ENCODE assay signal across 27 mouse cellular contexts in genomic region chr1:153953232-153953631, GRCm38 (mm10). TPM values are rescaled to one million over a fixed set of nuclear protein-coding genes. Genes with fewer than 3 reads are reported as not detected.
DNase-seq lines count a peak whose midpoint lies in the region; ATAC-seq and TF ChIP-seq lines count a peak whose summit lies in the region.
"Had no signal": no experiment of that assay in that cellular context is flagged by ENCODE, and none has a peak within 500 bp of the region (broad histone marks: within the 10 kb centered on the region; RNA-seq: fewer than 3 reads in every experiment).

No protein-coding gene starts in this region.

- no peak for TF ChIP-seq CTCF in stomach, postnatal 0 days (IDR thresholded peaks at IDR 0.05; ENCODE audit: low read depth)
- no peak for TF ChIP-seq CTCF in thymus, adult 2 months (IDR thresholded peaks at IDR 0.05; ENCODE audit: borderline replicate concordance, control insufficient read depth, extremely low read depth, insufficient read depth, low read length, poor library complexity)

- TF ChIP-seq POLR2A in thymus, adult 2 months (IDR thresholded peaks at IDR 0.05; ENCODE audit: control insufficient read depth, extremely low read depth, insufficient read depth, low read length, poor library complexity): no peak

- TF ChIP-seq EP300 in stomach, postnatal 0 days (optimal IDR thresholded peaks at IDR 0.05): no peak

- no peaks in the 10 kb centered on the region for H3K4me1 ChIP-seq in stomach, postnatal 0 days (replicated peaks; ENCODE audit: control insufficient read depth, insufficient read depth)
- no peaks in the 10 kb centered on the region for H3K4me1 ChIP-seq in thymus, adult 2 months (replicated peaks; ENCODE audit: control insufficient read depth, insufficient read depth, low read length)
- H3K4me1 ChIP-seq: hindbrain, embryonic 15.5 days; kidney, embryonic 15.5 days; lung, embryonic 15.5 days; megakaryocyte, embryonic 14.5 days; midbrain, embryonic 13.5 days had no signal

- H3K9me3 ChIP-seq in stomach, postnatal 0 days (ENCODE audit: control insufficient read depth, low read length): no peaks in the 10 kb centered on the region
- H3K9me3 ChIP-seq: embryonic facial prominence, embryonic 13.5 days; hindbrain, embryonic 15.5 days; kidney, embryonic 15.5 days; liver, embryonic 15.5 days; lung, embryonic 15.5 days; midbrain, embryonic 13.5 days had no signal

- DNase-seq in frontal cortex, postnatal 14 days (ENCODE audit: low spot score in 2 of 2): no peak
- peak; percentile 55 for DNase-seq in right cerebral cortex, adult 18-20 months
- no peak for DNase-seq in right cerebral cortex, postnatal 10 days (ENCODE audit: low spot score in 2 of 2)
- peak; percentile 21 for DNase-seq in stomach, postnatal 0 days (ENCODE audit: low spot score)
- DNase-seq in thymus, adult 2 months: no peak
- no peak for DNase-seq in kidney, postnatal 25 days
- DNase-seq: adrenal gland, postnatal 36 days; cerebellum, adult 8-10 months; cerebellum, postnatal 25 days; embryo, embryonic 11 days; gastrocnemius, postnatal 14 days; heart, adult 18-20 months; heart, postnatal 4 days; kidney, adult 18-20 months; kidney, postnatal 36 days had no signal

- no peaks in the 10 kb centered on the region for H3K36me3 ChIP-seq in stomach, postnatal 0 days (ENCODE audit: control insufficient read depth, insufficient read depth, low read length)
- H3K36me3 ChIP-seq in thymus, adult 2 months (ENCODE audit: control insufficient read depth, insufficient read depth, low read length): no peaks in the 10 kb centered on the region
- H3K36me3 ChIP-seq: embryonic facial prominence, embryonic 13.5 days; hindbrain, embryonic 15.5 days; kidney, embryonic 15.5 days; liver, embryonic 15.5 days; lung, embryonic 15.5 days; midbrain, embryonic 13.5 days had no signal

- ATAC-seq in frontal cortex, adult (ENCODE audit: low TSS enrichment): peak; percentile 84
- ATAC-seq in granulocyte monocyte progenitor cell, adult 5-6 weeks (replicated peaks; ENCODE audit: poor library complexity, severe bottlenecking): peak; percentile 81
- ATAC-seq in stomach, postnatal 0 days (ENCODE audit: low FRiP score, low TSS enrichment): no peak; the same call in 1 of the 2 replicates
- ATAC-seq: midbrain, embryonic 13.5 days had no signal

- H3K27ac ChIP-seq in stomach, postnatal 0 days (replicated peaks): no peak overlapping the region
- H3K27ac ChIP-seq in thymus, adult 2 months (ENCODE audit: control insufficient read depth, insufficient read depth, low read length): no peak overlapping the region
- H3K27ac ChIP-seq: embryonic facial prominence, embryonic 13.5 days; hindbrain, embryonic 15.5 days; kidney, embryonic 15.5 days; layer of hippocampus, adult 2 months; liver, embryonic 15.5 days; lung, embryonic 15.5 days; midbrain, embryonic 13.5 days had no signal

- H3K27me3 ChIP-seq in stomach, postnatal 0 days (ENCODE audit: control insufficient read depth, insufficient read depth, low read length): no peaks in the 10 kb centered on the region
- H3K27me3 ChIP-seq in thymus, adult 2 months (ENCODE audit: control insufficient read depth, insufficient read depth, low read length): no peaks in the 10 kb centered on the region
- H3K27me3 ChIP-seq: embryonic facial prominence, embryonic 13.5 days; hindbrain, embryonic 15.5 days; kidney, embryonic 15.5 days; liver, embryonic 15.5 days; lung, embryonic 15.5 days; megakaryocyte, embryonic 14.5 days had no signal

- H3K4me2 ChIP-seq in stomach, postnatal 0 days (replicated peaks; ENCODE audit: low read depth): no peak overlapping the region
- H3K4me2 ChIP-seq: embryonic facial prominence, embryonic 13.5 days; heart, embryonic 11.5 days; hindbrain, embryonic 15.5 days; kidney, embryonic 15.5 days; liver, embryonic 15.5 days; lung, embryonic 15.5 days; midbrain, embryonic 13.5 days had no signal

- H3K4me3 ChIP-seq in stomach, postnatal 0 days (ENCODE audit: low read depth, low read length): no peak overlapping the region
- H3K4me3 ChIP-seq in thymus, adult 2 months (ENCODE audit: control insufficient read depth, insufficient read depth, low read length): no peak overlapping the region
- H3K4me3 ChIP-seq: embryonic facial prominence, embryonic 13.5 days; hindbrain, embryonic 15.5 days; kidney, embryonic 15.5 days; layer of hippocampus, adult 2 months; liver, embryonic 15.5 days; lung, embryonic 15.5 days; megakaryocyte, embryonic 14.5 days; midbrain, embryonic 13.5 days had no signal

- no peak overlapping the region for H3K9ac ChIP-seq in stomach, postnatal 0 days (ENCODE audit: low read length)
- H3K9ac ChIP-seq: embryonic facial prominence, embryonic 13.5 days; forebrain, postnatal 0 days; hindbrain, embryonic 15.5 days; kidney, embryonic 15.5 days; liver, embryonic 15.5 days; lung, embryonic 15.5 days; midbrain, embryonic 13.5 days had no signal

- 83% methylated on average over 9 of the region's 9 CpGs for WGBS in stomach, postnatal 0 days
- 64% methylated on average over 9 of the region's 9 CpGs for WGBS in thymus, adult 2 months

RNA-seq across cellular contexts. Expression of gene Teddm2, which starts 53.2 kb away (rescaled TPM):
- total RNA-seq in granulocyte monocyte progenitor cell, adult 5-6 weeks (2014; fragmentation: Nextera tagmentation): 0.11 TPM in 1 of 2 replicates, not detected in the other
- total RNA-seq in granulocyte monocyte progenitor cell, adult 5-6 weeks (2017): not detected in 2 replicates
- polyA plus RNA-seq in stomach, postnatal 0 days (2015; fragmentation: Nextera tagmentation; extraction: Ambion mirVana): 0.80 and 0.85 TPM in 2 replicates
- polyA plus RNA-seq in thymus, adult 2 months (2012; rRNA removed): 0.57 and 0.93 TPM in 2 replicates

RNA-seq across cellular contexts. Expression of gene Glul, which starts 53.5 kb away (rescaled TPM):
- 60.4 and 67.3 TPM in 2 replicates for total RNA-seq in granulocyte monocyte progenitor cell, adult 5-6 weeks (2014; fragmentation: Nextera tagmentation)
- total RNA-seq in granulocyte monocyte progenitor cell, adult 5-6 weeks (2017): 50.7 and 59.0 TPM in 2 replicates
- polyA plus RNA-seq in stomach, postnatal 0 days (2015; fragmentation: Nextera tagmentation; extraction: Ambion mirVana): 330 and 353 TPM in 2 replicates
- polyA plus RNA-seq in thymus, adult 2 months (2012; rRNA removed): 153 and 200 TPM in 2 replicates

Comparison
In these comparisons a context has a peak if more than half of its experiments do, and no peak if none do; other contexts are left out.
1. DNase-seq: peak in right cerebral cortex, adult 18-20 months (single experiment) and stomach, postnatal 0 days (single experiment); none in frontal cortex, postnatal 14 days (0 of 2), right cerebral cortex, postnatal 10 days (0 of 2), thymus, adult 2 months (single experiment) and kidney, postnatal 25 days (0 of 2).